Mouse (Mus musculus) neural tube, embryonic 10.5 days (tissue): ENCODE measurements around the gene Akt1s1.

Source experiments
- DNase-seq: peaks from one replicate; pipeline ENCODE4 v3.0.0-alpha.2; 2017; ENCODE audit warnings: low spot score; ENCODE audit errors: extremely low spot score

Gene Akt1s1

GRCm38 (mm10) chr7:44898607-44899006, 49.8 kb downstream of the Akt1s1 start:
- no peak for DNase-seq

GRCm38 (mm10) chr7:44900632-44901031, 51.8 kb downstream of the Akt1s1 start:
- no peak for DNase-seq

- peak; percentile 73 for DNase-seq
Observed at GRCm38 (mm10) chr7:44901230-44901722, 52.5 kb downstream of the Akt1s1 start.
